Mouse (Mus musculus) liver, embryonic 12.5 days (tissue): Measurements from ENCODE around the gene Fut2. TPM values are rescaled to one million over a fixed set of nuclear protein-coding genes. Genes with fewer than 3 reads are reported as not detected.

Experiments used
- ATAC-seq: fragments of 200-750 bp; cut with Nextera tagmentation; 2 replicates; pipeline ENCODE4 v1.8.0; 2017; ENCODE audit warnings: moderate number of reproducible peaks, mild to moderate bottlenecking, moderate library complexity
- H3K27ac ChIP-seq: fragments of 300-500 bp; sonication (generic); 2 replicates; pipeline ENCODE4 v1.5.1; 2016; ENCODE audit warnings: mild to moderate bottlenecking
- H3K27me3 ChIP-seq: fragments of 300-500 bp; sonication (generic); replicated peaks from 2 replicates; pipeline ENCODE4 v1.6.1; 2016; ENCODE audit warnings: mild to moderate bottlenecking, moderate library complexity
- H3K36me3 ChIP-seq: fragments of 300-500 bp; sonication (generic); 2 replicates; pipeline ENCODE4 v1.6.1; 2016; ENCODE audit warnings: mild to moderate bottlenecking, moderate library complexity
- H3K4me1 ChIP-seq: fragments of 300-500 bp; sonication (generic); 2 replicates; pipeline ENCODE4 v1.6.1; 2016
- H3K4me2 ChIP-seq: fragments of 300-500 bp; sonication (generic); 2 replicates; pipeline ENCODE4 v1.6.1; 2016; ENCODE audit warnings: mild to moderate bottlenecking, moderate library complexity
- H3K4me3 ChIP-seq: fragments of 300-500 bp; sonication (generic); 2 replicates; pipeline ENCODE4 v1.5.1; 2016; ENCODE audit warnings: mild to moderate bottlenecking, moderate library complexity
- H3K9ac ChIP-seq: fragments of 300-500 bp; sonication (generic); 2 replicates; pipeline ENCODE4 v1.6.1; 2016; ENCODE audit warnings: mild to moderate bottlenecking, moderate library complexity
- H3K9me3 ChIP-seq: fragments of 300-500 bp; sonication (generic); replicated peaks from 2 replicates; pipeline ENCODE4 v1.6.1; 2016; ENCODE audit warnings: mild to moderate bottlenecking, moderate library complexity
- WGBS: fragments of 180-500 bp; shearing (Covaris S2); methylation state at CpG from one replicate; pipeline ENCODE4 v1.1.7; 2016; ENCODE audit not compliant: insufficient replicate concordance; 5-methylcytosine and 5-hydroxymethylcytosine counted together
- polyA plus RNA-seq: library from polyadenylated mRNA; unstranded; fragments of >200 nt; fragmentation: Nextera tagmentation; extraction: Ambion mirVana; gene quantifications from 2 replicates; pipeline ENCODE4 v1.2.1, GENCODE M21; 2016

The Fut2 gene
- polyA plus RNA-seq, 1 experiment from 2014 or later, result not detected

DNA sequence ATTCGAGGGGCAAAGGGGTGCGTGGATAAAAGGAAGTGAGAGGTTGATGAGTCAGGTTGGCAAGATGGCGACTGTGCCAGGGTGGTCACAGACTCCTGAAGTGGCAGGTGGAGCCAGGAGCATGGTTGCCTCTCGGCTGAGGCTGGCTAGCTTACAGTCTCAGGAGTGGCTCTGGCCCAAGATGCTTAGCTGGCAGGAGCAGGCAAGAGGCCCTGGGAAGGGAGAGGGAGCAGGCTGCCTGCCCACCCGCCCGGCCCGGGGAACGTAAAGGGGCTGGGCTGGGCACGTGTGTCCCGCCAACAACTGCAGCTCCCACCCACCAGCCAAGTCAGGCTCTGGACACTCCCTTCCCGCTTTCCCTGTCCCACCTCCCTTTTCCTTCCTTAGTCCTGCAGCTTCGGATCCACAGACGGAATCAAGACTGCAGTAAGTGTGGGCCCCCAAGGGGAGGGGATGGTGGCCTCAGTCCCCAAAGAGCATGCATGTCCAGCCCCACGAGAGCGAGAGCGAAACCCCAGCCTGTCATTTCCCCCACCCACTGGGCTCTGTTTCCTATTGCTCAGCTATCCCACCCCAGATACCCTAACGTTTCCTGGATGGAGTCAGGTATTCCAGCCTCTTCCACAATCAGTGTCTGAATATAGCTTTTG is 24.7 kb downstream of the Fut2 start:
- Histone ChIP-seq H3K4me3 (no peak overlapping the region), H3K9me3 (no peaks in the 10 kb centered on the region), H3K27ac (no peak overlapping the region), H3K36me3 (peaks cover 3% of the 10 kb centered on the region; the same call in 1 of the 2 replicates), H3K9ac (no peak overlapping the region), H3K4me1 (peaks cover 22% of the 10 kb centered on the region), H3K27me3 (peaks cover 41% of the 10 kb centered on the region), H3K4me2 (no peak overlapping the region)
- 68% methylated on average over 17 of the region's 17 CpGs for WGBS
- ATAC-seq, result no peak

- Histone ChIP-seq H3K9me3 (no peaks in the 10 kb centered on the region), H3K27ac (no peak overlapping the region), H3K4me3 (no peak overlapping the region), H3K4me2 (no peak overlapping the region), H3K9ac (no peak overlapping the region), H3K27me3 (peaks cover 35% of the 10 kb centered on the region), H3K4me1 (peaks cover 22% of the 10 kb centered on the region), H3K36me3 (peaks cover 6% of the 10 kb centered on the region; the same call in 1 of the 2 replicates)
- WGBS, result 72% methylated on average over 19 of the region's 19 CpGs
- ATAC-seq, result no peak
Observed at GRCm38 (mm10) chr7:45640191-45640957, 25.8 kb downstream of the Fut2 start.

DNA sequence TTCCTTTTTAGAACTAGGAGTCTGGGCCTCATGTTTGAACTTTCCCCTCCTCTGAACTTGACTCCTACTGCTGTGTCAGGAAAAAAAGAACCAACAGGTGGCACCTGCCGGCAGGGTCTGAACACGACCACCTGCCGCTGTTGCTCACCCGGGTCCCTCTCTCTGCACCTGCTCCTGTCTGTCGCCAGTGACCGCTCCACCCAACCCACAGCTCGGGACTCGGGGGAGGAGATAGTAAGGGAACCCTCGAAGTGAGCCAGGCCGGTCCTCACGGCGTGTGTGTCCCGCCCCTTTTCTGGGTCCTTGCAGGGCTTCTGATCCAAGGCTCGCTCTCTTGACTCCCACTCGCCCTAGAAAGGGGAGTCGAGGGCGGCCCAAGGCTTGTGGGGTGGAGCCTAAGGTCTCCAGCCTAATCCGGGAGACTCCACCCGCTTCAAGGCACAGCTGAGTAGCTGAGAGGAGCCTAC is 26.6 kb downstream of the Fut2 start, which contains the start of gene Mamstr:
TSS of gene Mamstr (plus strand) at position 417 of the 467 bp plus-strand sequence.
- Histone ChIP-seq H3K9me3 (no peaks in the 10 kb centered on the region), H3K4me1 (peaks cover 26% of the 10 kb centered on the region), H3K36me3 (peaks cover 6% of the 10 kb centered on the region; the same call in 1 of the 2 replicates), H3K27me3 (peaks cover 27% of the 10 kb centered on the region), H3K4me3 (no peak within 1 kb of the TSS), H3K9ac (no peak within 1 kb of the TSS), H3K27ac (no peak within 1 kb of the TSS), H3K4me2 (no peak within 1 kb of the TSS)
- no peak for ATAC-seq
- 43% methylated on average over 19 of the region's 19 CpGs for WGBS

DNA sequence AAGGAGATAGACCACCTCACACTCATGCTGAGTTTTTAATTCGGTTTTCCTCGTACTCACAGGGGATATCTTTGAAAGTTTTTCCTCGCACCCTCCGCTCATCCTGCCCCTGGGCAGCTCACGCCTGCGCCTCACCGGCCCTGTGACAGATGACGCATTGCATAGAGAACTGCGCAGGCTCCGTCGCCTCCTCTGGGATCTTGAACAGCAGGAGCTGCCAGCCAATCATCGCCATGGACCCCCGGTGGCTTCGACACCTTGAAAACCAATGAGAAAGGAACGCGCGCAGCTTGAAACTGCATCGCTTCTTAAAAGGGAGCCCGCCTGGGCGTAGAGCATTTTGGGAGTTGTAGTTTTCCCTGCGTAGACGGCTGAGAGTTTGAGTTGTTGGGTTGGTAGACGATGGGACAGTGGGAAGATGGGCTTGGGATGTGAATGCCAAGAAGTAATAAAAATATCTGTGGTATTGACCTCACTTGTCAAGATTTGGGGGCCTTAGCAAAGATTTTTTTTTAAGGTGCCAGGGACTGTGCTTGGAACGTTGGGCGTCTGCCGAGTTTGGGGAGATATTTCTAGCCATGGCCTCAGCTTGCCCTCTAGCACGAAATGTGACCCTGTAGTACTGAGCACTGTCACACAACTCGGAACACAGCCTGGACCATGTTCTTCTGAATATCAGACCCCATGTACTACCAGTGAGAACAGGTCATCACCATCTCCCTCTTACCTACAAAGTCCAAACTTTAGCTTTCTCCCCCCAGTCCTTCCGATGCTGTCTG is 27.4 kb downstream of the Fut2 start:
- no peak overlapping the region for H3K9ac ChIP-seq
- no peaks in the 10 kb centered on the region for H3K9me3 ChIP-seq
- peak; percentile 58; the same call in 1 of the 2 replicates for ATAC-seq
- H3K27me3 ChIP-seq, result peaks cover 20% of the 10 kb centered on the region; the same call in 1 of the 2 replicates
- no peak overlapping the region for H3K27ac ChIP-seq
- peak overlapping the region; percentile 35 for H3K4me2 ChIP-seq
- 57% methylated on average over 29 of the region's 29 CpGs for whole genome bisulfite sequencing
- H3K4me3 ChIP-seq, result peak overlapping the region; percentile 10; the same call in 1 of the 2 replicates
- H3K4me1 ChIP-seq, result peaks cover 21% of the 10 kb centered on the region
- H3K36me3 ChIP-seq, result peaks cover 6% of the 10 kb centered on the region; the same call in 1 of the 2 replicates

DNA sequence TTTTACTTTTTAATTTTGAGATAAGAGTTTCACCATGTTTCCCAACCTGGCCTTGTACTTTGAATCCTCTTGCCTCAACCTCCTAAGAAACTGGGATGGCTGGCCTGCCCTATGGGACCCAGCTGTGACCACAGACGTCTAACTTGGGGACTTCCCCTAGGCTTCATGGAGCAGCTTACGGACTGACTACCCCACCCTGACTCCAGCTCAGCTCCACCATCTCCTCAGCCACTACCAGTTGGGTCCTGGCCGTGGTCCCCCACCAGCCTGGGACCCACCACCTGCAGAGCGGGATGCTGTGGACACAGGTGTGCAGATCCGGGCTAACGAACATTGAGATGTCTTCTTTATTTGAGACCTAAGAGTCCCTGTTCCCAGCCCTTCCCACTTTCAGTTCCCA is 28.5 kb downstream of the Fut2 start:
- Histone ChIP-seq H3K4me1 (peaks cover 11% of the 10 kb centered on the region), H3K36me3 (peaks cover 6% of the 10 kb centered on the region; the same call in 1 of the 2 replicates), H3K4me2 (no peak overlapping the region), H3K27me3 (peaks cover 31% of the 10 kb centered on the region; the same call in 1 of the 2 replicates), H3K9ac (no peak overlapping the region), H3K27ac (no peak overlapping the region), H3K4me3 (no peak overlapping the region), H3K9me3 (no peaks in the 10 kb centered on the region)
- no peak for ATAC-seq
- WGBS, result 75% methylated on average over 6 of the region's 6 CpGs

GRCm38 (mm10) chr7:45635711-45636688 is 30.2 kb downstream of the Fut2 start:
- 53% methylated on average over 15 of the region's 15 CpGs for WGBS
- Histone ChIP-seq H3K4me3 (no peak overlapping the region), H3K9me3 (no peaks in the 10 kb centered on the region), H3K9ac (no peak overlapping the region), H3K36me3 (peaks cover 6% of the 10 kb centered on the region; the same call in 1 of the 2 replicates), H3K27ac (peak overlapping the region; percentile 65), H3K4me2 (no peak overlapping the region), H3K27me3 (peaks cover 28% of the 10 kb centered on the region), H3K4me1 (peaks cover 10% of the 10 kb centered on the region; the same call in 1 of the 2 replicates)
- no peak for ATAC-seq

GRCm38 (mm10) chr7:45634946-45635681 is 31.1 kb downstream of the Fut2 start:
- Histone ChIP-seq H3K4me3 (no peak overlapping the region), H3K36me3 (peaks cover 6% of the 10 kb centered on the region; the same call in 1 of the 2 replicates), H3K9me3 (no peaks in the 10 kb centered on the region), H3K27ac (peak overlapping the region; percentile 50), H3K9ac (no peak overlapping the region), H3K4me2 (no peak overlapping the region), H3K27me3 (peaks cover 30% of the 10 kb centered on the region), H3K4me1 (peaks cover 10% of the 10 kb centered on the region; the same call in 1 of the 2 replicates)
- WGBS, result 47% methylated on average over 11 of the region's 11 CpGs
- ATAC-seq, result 0 out of 2 replicates have a peak, but pooled peaks have one; percentile 5

GRCm38 (mm10) chr7:45632499-45632898 is 33.7 kb downstream of the Fut2 start:
- Histone ChIP-seq H3K4me1 (peaks cover 21% of the 10 kb centered on the region), H3K9ac (no peak overlapping the region), H3K4me2 (peak overlapping the region; percentile 42), H3K36me3 (peaks cover 6% of the 10 kb centered on the region; the same call in 1 of the 2 replicates), H3K27ac (no peak overlapping the region), H3K4me3 (no peak overlapping the region), H3K27me3 (peaks cover 55% of the 10 kb centered on the region), H3K9me3 (no peaks in the 10 kb centered on the region)
- WGBS, result 48% methylated on average over 31 of the region's 35 CpGs
- ATAC-seq, result no peak

DNA sequence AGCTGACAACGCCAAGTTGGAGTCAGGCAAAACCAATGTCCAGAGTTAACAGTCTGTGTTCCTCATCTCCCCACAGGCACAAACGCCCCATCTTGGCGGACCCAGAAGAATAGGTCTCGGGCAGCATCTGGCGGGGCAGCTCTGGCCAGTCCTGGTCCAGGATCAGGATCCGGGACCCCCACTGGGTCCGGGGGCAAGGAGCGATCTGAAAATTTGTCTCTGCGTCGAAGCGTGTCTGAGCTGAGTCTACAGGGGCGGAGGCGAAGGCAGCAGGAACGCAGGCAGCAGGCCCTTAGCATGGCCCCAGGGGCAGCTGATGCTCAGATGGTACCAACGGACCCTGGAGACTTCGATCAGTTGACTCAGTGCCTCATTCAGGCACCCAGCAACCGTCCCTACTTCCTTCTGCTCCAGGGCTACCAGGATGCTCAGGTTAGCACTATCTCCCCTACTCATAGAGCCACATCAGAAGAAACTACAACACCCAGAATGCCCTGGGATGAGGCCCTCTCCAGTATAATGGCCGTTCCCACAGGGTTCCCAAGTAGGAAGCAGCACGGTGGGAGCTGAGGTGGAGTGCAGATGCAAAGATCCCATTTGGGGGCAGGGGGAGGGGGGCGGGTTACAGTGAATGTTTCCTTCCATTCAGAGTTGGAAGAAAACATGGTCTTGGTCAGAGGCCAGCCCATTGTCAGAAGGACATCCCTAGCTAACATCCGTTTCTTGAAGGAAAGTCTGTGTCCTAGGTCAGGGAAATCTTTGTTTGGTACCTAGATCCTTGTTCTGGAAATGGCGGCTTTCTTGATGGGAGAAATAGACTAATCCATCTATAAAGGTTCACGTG is 35.9 kb downstream of the Fut2 start:
- Histone ChIP-seq H3K4me1 (peaks cover 24% of the 10 kb centered on the region), H3K9me3 (no peaks in the 10 kb centered on the region), H3K27me3 (peaks cover 77% of the 10 kb centered on the region), H3K36me3 (no peaks in the 10 kb centered on the region), H3K4me3 (no peak overlapping the region), H3K9ac (no peak overlapping the region), H3K27ac (no peak overlapping the region), H3K4me2 (no peak overlapping the region)
- WGBS, result 66% methylated on average over 23 of the region's 23 CpGs
- no peak for ATAC-seq
